Mouse (Mus musculus) G1E (cell line): ENCODE measurements around the gene Bmpr1a.

Experiments
- CTCF ChIP-seq: IDR thresholded peaks from 2 replicates; pipeline ENCODE4 v1.5.1; 2012; ENCODE audit warnings: low read depth, low read length, inconsistent platforms, mixed read lengths
- GATA1 ChIP-seq: IDR thresholded peaks from 2 replicates; pipeline ENCODE4 v1.6.1; 2012; ENCODE audit warnings: borderline replicate concordance, low read length, inconsistent platforms, mixed read lengths
- GATA2 ChIP-seq: IDR thresholded peaks from 2 replicates; pipeline ENCODE4 v1.6.1; 2012; ENCODE audit warnings: low read depth, low read length, inconsistent platforms, borderline replicate concordance
- POLR2AphosphoS5 ChIP-seq: IDR thresholded peaks from 2 replicates; pipeline ENCODE4 v1.6.1; 2012; ENCODE audit warnings: low read depth, low read length, inconsistent platforms; ENCODE audit not compliant: insufficient replicate concordance
- TAL1 ChIP-seq: conservative IDR thresholded peaks from 2 replicates; pipeline ENCODE4 v1.6.1; 2012; ENCODE audit warnings: low read depth, low read length, inconsistent platforms, mixed read lengths

- no peak for TF ChIP-seq CTCF
- TF ChIP-seq TAL1: no peak
- no peak for TF ChIP-seq GATA1
- no peak for TF ChIP-seq POLR2AphosphoS5
- TF ChIP-seq GATA2: no peak
Observed at GRCm38 (mm10) chr14:34362135-34362534, 141.0 kb downstream of the Bmpr1a start.
